Mouse (Mus musculus): ENCODE data around the gene Elob. TPM values are rescaled to one million over a fixed set of nuclear protein-coding genes. Genes with fewer than 3 reads are reported as not detected.

Elob gene
- total RNA-seq (2022) = 100 to 1,000 TPM; 365 to 430 (median 403) TPM

DNA sequence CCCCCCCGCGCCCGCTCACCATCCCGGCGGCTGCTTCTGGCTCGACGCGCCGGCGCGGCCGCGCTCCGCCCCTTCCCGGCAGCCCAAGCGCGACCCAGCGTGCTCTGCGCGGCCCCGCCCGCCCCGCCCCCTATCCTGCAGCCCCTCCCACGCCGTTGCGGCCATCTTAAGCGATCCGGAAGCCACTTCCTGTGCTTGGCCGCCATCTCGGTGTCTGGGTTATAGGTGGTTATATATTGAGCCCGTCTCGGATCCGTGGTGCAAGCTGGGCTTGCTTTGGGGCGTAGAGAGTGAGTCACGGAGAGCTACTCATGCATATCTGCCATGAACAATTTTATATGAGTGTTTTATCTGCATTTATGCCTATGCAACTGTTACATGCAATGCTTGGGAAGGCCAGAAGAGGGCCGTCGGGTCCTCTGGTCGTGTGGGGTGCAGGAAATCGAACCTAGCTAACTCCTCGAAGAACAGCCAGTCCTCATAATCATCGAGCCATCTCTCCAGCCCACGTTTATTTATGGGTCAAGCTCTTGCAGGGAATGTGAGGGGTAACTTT is at the start of gene Elob:
Gene Elob (minus strand): TSS at position 73 of the 556 bp plus-strand sequence.
- DNase-seq = peak; percentile 76

DNA sequence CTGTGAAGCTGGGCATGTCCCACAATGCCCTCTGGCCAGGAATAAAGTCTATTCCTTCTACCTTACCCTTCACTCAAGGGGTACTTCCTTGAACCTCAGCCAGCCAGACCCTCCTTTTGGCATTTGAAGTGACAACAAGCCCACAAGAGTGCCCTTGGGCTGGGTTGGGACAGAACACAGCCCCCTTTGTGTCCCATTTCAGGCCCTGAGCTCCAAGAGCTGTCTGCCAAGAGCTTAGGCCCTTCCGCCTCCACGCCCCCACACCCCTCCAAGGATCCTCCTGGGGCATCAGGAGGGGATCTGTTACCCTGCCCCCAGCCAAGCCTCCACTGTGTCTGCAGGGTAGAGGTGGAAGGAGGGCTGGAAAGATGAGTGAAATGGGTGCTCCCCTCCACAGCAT is 48.2 kb upstream of the Elob start:
- no peak for DNase-seq

DNA sequence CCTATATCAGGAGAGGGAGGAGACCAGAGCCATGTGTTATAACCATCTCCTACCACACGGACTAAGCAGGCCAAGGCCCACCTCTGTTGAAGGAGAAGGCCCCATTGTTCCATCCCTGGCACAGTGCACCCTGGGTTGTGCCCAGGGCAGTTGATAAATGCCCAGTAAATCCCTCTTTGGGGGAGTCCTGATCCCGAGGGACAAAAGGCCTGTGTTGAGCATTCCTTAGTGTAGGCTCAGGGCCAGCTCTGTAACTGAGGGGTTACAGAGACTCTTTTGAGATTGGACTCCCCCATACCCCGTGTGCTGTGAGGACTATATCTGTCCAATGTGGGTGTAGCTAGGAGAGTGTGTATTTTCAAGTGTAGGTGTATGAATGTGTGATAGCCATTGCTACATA is 47.8 kb upstream of the Elob start:
- no peak for DNase-seq

DNA sequence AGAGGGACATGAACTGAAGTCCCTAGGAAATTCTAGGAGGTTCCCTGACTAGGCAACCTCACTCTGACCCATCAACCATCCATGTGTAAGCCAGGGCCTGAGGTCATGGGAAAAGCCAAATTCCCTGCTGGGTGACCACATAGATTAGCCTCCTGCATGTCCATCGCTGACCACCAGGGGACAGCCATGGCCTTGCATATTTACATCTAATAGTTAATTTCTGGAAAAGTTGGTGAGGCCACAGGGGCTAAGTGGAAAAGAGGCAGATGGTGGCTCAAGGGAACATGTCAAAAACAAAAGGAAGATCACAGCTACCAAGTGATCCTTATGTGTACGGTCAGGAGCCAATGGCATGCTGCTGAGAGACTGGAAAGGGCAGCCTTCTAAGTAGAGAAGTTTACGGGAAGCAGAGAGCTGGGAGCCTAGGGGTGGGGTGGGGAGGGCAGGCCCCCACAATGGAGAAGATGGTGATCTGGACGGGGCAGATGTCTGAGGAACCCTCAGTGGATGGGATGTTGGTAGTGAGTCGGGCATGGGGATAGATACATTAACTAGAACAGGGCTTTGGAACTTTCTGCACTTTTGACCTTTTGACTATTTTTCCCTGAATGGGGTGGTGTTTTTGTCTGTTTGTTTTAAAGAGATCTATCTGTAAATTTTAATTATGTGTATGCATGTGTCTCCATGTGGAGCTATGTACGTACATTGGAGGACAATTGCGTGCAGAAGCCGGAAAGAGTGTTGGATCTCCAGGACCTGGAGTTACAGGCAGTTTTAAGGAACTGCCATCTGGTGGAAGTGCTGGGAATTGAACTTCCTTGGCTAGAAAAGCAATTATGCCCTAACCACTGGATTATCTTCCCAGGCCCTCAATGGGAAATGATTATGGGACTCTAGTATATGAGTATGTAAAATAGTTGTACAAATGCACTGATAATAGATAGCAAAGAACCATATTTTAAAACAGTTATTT is 45.2 kb upstream of the Elob start:
- DNase-seq = no peak

DNA sequence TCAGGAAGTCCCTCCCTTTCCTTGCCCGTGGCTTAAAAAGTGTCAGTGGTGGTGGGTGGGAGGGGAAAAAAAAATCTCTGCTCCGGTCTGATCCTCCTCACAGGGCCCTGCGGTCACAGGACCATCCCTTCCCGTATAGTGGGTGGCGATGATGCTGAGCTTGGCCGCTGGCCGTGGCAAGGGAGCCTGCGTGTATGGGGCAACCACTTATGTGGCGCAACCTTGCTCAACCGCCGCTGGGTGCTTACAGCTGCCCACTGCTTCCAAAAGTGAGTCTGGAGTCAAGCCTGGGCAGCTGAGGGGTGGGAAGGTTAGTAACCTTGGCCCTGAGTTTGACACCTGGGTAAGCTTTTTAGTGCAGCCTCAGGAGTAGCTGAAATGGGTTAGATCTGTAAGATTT is 39.6 kb upstream of the Elob start:
- no peak for DNase-seq

DNA sequence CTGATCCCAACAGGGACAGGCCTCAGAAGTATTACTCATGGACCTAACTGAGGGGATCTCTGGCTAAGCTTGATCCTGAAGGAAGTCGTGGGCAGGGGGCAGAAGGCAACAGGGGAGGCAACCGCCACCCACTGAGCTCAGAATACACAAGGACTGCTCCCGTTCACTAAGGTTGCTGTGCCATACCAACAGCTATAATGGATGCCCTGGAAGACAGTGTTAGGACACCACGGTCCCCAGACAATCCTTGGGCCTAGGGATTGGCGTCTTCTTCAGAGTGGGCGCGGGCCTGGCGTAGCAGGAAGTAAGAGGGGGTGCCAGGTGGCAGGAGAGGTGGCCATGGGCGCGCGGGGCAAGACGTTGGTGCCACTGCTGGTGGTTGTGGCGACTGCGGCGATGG is 38.8 kb upstream of the Elob start, which contains the start of gene Prss21:
Gene Prss21 (plus strand): TSS at position 301 of the 400 bp plus-strand sequence.
- no peak for DNase-seq

DNA sequence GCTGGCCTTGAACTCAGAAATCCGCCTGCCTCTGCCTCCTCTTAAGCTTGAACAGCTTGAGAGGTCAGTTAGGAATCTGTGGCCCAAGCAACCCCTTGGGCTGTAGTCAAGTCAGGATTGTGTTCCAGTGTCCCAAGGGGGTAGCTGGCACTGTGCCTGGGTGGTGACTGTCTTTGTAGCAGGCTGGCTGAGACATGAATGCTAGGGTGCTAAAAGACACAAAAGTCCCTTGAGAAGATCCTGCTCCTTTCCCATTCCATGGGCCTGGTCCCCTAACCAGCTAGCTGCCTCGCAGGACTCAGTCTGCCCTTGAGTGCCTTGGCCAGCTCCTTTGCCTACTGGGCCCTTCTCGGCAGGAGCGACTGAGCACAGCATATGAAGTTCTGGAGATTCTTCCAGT is 34.0 kb upstream of the Elob start:
- no peak for DNase-seq

DNA sequence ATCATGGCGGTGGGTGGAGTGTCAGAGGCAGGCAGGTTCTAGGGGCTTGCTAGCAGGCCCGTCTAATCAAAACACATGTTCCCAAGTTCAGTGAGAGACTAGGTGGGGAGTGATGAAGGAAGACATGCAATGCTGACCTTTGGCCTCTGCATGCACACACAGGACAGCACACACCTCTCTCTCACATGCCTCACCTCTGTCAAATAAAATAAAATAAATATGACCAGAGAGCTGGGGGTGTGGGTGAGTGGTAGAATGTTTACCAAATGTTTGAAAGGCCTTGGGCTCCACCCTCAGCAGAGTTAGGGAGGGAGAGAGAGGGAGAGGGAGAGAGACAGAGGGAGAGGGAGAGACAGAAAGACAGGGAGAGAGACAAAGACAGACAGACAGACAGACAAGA is 29.0 kb upstream of the Elob start:
- no peak for DNase-seq

DNA sequence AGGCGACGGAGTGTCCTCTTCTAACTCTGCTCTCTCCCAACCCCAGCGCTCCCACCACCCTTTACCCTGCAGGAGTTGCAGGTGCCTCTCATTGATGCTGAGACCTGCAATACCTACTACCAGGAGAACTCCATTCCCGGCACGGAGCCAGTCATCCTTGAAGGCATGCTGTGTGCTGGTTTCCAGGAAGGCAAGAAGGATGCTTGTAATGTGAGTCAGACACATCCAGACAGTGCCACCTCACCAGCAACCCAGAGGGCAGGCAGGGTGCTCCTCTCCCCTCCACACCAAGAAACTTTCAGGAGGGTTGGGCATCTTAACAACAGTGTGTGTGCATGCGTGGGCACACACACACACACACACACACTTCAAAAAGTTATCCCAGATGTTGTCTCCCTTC is 28.3 kb upstream of the Elob start:
- no peak for DNase-seq

DNA sequence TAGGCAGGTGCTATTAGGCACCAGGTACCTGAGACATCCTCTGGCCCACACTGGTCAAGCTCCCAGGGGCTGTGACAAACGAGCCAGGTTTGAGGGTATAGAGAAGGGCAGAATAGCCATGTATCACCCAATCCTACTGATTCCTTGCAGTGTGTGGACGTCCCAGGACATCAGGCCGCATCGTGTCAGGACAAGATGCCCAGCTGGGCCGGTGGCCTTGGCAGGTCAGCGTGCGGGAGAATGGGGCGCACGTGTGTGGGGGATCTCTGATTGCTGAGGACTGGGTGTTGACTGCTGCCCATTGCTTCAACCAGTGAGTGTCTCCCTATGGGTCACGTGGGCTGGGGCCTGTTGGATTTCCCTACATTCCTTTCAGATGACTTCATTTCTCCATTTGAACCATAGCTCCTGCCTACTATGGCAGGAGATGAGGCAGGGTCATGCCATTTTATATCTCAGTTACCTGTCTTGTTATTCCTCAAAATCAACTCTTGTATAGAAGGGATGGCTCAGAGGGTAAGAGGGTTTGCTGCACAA is 25.4 kb upstream of the Elob start:
- no peak for DNase-seq

DNA sequence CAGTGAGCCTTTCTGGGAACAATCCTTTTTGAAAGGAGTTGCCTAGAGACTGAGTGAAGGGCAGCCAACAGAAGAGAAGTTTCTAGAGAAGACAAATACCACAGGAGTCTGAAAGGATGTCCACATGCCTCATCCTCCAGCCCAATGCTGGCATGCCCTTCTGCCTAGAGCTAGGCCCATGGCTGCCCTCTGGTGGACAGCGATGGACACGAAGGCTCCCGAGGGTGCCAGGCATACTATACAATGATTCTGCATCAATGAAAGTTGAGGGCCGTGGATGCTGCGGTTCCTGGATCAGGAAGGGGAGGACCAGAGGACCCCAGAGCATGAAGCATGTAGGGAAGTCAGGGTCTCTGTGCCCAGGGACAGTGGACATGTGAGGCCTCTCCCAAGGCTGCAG is 24.4 kb upstream of the Elob start:
- DNase-seq = no peak

DNA sequence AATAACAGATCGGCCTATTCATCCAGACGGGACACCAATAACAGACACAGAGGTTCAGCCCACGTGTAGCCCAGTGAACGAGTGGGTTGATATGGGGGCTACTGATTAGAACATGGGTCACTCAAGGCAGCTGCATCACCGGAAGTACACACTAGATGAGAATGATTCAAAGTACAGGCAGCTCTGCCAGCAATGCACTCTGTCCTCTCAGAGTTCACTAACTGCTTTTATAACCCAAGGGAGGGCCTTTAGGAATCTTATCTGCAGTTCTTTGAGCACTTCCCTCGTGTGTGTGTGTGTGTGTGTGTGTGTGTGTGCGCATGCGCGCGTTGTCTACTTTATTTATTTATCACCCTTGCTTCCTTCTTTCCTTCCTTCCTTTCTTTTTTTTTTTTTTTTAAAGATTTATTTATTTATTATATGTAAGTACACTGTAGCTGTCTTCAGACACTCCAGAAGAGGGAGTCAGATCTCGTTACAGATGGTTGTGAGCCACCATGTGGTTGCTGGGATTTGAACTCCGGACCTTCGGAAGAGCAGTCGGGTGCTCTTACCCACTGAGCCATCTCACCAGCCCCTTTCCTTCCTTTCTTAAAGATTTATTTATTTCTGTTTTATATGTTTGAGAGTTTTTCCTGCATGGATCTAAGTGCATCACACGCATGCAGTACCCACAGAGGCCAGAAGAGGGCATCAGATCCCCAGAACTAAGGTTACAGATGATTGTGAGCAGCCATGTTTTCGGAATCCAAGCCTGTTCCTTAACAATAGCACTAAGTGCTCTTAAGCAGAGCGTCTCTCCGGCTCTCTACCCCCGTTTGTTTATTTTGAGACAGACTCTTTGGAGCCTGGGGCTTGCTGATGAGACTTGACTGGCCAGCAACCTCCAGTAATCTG is 22.2 kb upstream of the Elob start:
- DNase-seq = no peak

DNA sequence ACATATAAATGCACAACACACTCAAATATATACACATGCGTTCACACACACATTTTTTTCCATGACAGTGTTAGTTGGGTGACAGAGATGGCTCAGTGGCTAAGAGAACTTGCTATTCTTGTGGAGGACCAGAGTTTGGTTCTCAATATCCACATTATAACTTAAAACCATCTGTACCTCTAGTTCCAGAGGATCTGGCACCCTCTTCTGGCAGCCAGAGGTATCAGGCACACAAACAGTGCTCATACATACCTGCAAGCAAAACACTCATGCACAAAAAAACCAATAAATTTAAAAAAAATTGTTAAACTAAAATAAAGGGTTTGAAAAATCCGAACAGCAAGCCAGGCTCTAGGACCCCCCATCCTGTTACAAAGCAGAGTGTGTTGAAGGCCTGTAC is 21.1 kb upstream of the Elob start:
- no peak for DNase-seq

DNA sequence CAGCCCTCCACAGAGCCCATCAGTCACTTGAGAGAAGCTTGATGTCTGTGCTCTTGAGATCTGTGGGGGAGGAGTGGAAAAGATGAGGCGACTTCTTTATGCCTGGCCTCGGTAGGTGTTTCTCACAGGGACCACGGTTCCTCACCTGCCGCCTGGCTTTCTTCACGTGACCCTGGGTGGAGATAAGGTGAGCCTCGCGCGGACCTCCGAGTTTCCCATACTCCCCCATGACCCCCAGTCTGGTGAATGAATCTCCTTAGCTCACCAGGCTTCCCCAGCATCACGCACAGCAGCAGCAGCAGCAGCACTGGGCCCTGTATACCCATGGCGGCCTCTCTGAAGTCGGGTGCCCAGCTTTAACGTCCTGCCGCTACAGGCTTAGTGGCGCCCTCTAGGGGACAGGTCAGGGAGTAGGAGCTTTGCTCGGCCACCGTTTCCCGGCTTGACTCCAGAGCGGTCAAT is 14.9 kb upstream of the Elob start, which contains the start of the genes Prss32 and Prss41:
Gene Prss32 (plus strand): TSS at position 44 of the 462 bp plus-strand sequence.
Gene Prss41 (minus strand): TSS at position 361 of the 462 bp plus-strand sequence.
- DNase-seq = no peak

DNA sequence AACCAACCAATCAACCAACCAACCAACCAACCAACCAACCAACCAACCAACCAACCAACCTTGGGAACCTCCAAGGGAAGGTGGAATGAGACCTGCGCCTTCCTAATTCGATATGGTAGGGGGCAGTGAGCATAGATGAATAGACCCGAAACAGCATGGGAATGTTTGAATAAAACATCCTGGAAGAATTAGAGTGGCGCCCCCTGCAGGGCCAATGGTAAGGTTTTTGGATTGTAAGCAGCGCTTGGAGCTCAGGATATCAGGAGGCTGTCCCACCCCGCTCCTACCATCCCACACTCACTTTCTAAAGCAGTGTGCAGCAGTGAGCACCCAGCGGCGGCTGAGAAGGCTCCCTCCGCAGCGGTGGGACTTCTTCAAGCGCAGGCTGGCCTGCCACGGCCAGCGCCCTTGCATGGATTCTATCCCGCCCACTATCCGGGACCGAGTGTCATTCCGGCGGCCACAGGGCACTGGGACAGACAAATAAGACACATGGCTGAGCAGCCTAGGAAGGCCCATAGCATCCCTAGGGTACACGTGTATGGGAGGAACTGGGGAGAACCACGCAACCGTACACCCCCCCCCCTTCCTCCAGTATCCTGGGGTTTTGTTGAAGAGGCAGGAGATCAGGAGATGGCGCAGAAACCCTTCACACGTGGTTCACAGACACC is 14.3 kb upstream of the Elob start:
- no peak for DNase-seq

DNA sequence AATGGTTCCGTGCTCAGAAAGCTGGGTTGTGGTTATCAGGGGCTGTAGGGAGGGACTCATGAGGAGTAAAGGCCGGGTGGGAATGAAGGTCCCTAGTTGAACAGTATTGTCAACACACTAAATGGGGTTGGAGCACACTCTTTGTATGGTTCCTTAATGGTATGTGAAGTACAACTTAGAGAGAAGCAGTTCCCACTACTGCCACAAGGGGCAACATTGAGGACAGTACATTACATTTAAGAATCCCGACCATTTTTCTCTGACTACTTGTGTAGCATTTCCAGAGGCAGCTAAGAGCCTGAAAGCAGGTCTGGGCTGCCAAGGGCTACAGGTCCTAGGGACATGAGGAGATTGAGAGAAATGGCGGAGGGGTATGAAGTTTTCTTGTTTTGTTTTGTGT is 12.2 kb upstream of the Elob start:
- DNase-seq = no peak

DNA sequence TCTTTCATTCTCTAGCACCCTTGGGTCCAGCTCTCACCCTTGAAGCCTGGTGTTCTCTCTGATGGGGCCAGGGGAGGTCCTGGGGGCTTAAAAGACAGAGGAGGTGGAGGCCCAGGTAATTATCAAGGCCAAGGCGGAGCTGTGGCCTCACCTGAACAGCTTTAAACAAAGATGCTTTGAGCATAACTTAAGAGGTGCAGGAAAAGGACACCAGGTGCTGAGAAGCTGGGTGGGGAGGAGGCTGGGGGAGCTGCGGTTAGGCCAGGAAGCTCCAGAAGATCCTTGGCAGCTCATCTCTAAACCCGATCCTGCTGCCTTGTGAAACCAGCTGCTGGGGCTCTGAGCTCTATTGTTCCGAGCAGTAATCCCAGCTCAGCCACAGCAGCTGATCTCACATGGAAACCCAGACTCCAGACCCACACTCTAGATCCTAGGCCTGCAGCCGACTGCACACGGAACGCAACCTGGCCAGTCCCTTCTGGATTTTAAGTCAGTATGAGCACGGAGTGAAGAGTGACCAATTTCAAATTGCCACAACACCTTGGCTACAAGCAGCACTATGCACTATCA is 7.2 kb upstream of the Elob start, which contains the start of gene Prss33:
Gene Prss33 (minus strand): TSS at position 51 of the 570 bp plus-strand sequence.
- no peak for DNase-seq

DNA sequence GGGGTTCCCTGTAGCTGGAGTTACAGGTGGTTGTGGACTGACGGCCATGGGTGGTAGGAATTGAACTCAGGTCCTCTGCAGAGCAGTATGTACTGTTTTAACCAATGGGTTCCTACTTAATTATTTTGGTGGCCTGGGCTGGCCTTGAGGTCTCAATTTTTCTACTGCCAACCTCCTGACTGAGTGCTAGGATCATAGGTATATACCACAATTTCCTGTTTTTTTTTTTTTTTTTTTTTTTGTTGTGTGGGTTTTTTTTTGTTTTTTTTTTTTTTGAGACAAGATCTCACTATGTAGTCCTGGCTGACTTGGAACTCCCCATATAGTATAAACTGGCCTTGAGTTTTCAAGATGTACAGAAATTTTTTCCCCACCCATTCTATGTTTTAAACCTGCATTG is 2.3 kb upstream of the Elob start:
- no peak for DNase-seq

DNA sequence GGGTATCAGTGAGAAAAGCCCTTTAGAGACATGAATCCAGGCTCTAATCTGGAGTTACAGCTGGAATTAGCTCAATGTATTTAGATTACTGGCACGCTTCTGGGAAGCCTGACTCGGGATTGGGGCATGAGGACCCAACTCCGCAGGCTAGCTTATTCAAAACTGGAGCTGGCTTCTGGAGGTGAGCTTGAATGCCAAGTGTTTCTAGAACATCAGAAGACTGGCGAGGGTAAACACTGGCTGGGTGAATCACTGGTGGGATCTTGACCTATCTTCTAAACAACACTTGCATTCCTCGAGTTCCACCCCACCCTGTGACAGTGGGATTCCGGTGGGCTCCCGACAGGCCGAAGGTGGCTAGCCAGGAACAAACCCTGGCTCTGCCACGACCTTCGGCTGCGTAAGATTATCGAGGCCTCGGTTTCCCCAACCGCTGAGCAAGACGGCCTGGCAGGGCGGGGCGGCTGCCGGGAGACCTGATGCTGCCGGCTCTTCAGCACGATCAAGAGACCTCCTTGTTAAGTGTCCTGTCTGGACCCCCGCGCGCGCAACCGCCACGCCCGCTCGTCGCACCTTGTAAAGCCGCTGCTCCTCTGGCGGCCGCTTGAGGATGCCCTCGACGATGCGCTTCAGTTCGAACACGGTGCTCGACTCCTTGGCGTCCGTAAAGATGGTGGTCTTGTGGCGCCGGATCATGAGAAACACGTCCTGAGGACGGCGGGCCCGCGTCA is 500 bp downstream of the Elob start:
- DNase-seq = peak; percentile 59

DNA sequence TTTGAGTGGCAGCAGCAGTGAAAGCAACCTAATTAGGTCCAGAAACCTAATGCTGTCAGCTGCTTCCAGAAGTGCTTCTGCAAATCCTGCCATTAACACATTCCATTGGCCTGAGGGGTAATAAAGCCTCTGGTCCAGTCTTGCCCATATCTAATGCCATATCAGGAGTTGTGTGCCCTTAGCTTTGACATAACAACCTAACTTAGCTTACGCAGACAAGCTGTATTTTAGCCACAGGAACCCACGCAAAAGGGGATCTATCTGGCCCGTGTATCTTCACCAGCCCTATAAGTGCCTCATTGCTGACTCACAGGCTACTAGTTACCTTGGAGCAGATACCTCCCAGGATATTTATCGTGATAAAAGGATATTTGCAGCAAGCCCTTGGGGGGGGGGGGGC is 3.3 kb downstream of the Elob start:
- DNase-seq = no peak

DNA sequence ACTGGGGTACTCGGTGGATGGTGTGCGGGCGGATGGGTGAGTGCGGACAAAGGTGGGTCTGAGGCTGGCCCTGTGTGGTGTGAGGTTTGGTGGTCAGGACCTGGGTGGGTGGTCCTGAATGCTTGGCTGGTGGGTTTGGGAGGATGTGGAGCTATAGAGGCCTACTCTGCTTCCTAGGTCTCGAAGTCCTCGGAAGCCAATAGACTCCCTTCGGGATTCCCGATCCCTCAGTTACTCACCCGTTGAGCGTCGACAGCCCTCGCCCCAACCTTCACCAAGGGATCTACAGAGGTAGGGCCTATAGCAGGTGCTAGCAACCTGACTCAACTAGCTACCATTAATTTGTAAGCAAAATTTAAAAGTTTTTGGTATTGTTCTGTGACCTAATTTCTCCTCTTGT is 5.3 kb downstream of the Elob start:
- no peak for DNase-seq

Measured in adrenal gland, adult 8-10 months (tissue).